Mouse (Mus musculus): Measurements from ENCODE around the gene Pip5k1a. TPM values are rescaled to one million over a fixed set of nuclear protein-coding genes. Genes with fewer than 3 reads are reported as not detected.
"Not testable (repeated sequence)": the region's sequence is repeated elsewhere in the genome, so short reads cannot be mapped to it uniquely, and the experiment has no call there.

The Pip5k1a gene
- total RNA-seq, 2 experiments from 2014 or later: 64.1 to 71.0 TPM

DNA sequence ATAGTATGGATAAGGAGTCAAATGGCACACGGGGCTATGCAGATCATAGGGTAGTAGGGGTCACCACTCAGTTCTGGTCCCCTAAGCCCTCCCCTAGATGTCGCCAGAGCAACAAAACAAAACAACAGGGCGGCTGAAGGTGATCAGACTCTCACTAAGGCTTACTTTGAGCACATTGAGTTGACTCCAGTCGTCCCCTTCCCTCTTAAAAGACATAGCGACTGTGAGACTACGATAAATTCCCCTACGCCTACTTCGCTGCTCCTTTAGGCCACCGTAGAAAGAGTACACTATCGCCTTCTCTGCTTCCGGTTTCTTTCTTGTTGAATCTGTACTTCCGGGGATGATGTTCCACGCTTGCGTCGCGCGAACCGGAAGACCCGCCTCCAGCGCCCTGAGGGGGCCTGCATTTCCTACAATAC, 27.0 kb upstream of the Pip5k1a start, which contains the start of the genes Scnm1 and Lysmd1:
Scnm1 (minus strand) TSS at position 332 of the 422 bp plus-strand sequence.
Lysmd1 (plus strand) TSS at position 409 of the 422 bp plus-strand sequence.
- Histone ChIP-seq H3K27ac (peak within 1 kb of the TSS; percentile 91), H3K4me3 (peak within 1 kb of the TSS; percentile 63)
- peak; percentile 54 for TF ChIP-seq CTCF (conservative IDR thresholded peaks at IDR 0.05)
- DNase-seq (ENCODE audit: low spot score in 2 of 2): peak; percentile 92 to 96

GRCm38 (mm10) chr3:95133176-95133575, 26.4 kb upstream of the Pip5k1a start:
- no peak for DNase-seq (ENCODE audit: low spot score in 2 of 2)
- TF ChIP-seq CTCF (conservative IDR thresholded peaks at IDR 0.05): no peak
- H3K4me3 ChIP-seq: peak overlapping the region; percentile 63
- peak overlapping the region; percentile 91 for H3K27ac ChIP-seq

DNA sequence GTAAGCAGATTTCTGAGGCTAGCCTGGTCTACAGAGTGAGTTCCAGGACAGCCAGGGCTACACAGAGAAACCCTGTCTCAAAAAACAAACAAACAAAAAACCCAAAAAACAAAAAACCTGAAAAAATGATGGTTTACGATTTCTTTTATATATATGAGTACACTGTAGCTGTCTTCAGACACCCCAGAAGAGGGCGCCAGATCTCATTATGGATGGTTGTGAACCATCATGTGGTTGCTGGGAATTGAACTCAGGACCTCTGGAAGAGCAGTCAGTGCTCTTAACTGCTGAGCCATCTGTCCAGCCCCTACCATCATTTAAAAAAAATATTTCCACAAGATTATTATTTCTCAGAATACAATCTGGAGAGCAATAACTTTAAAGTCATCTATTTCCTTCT, 25.7 kb upstream of the Pip5k1a start:
- not testable (repeated sequence) for H3K27ac ChIP-seq; DNase-seq (ENCODE audit: low spot score in 2 of 2); H3K4me3 ChIP-seq
- TF ChIP-seq CTCF (conservative IDR thresholded peaks at IDR 0.05): peak; percentile 65

DNA sequence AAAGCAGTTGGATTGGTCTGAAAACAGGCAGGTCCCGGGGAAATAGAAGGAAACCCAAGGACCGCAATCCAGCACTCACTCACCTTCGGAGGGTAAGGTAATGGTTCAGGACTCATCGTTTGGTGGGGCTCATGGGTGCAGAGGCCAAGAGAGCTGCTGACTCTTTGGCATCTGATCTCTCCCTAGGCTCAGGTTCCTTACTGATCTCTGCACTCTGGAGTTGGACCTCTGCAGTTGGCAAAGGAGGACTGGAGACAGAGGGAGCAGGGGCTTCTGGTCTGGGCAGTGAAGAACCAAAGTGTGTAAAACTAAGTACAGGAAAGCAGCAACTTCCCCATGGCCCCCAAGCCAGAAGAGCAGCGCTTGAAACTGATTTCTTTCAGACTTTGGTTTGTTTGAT, 23.4 kb upstream of the Pip5k1a start:
- Histone ChIP-seq H3K27ac (no peak overlapping the region), H3K4me3 (no peak overlapping the region)
- no peak for DNase-seq (ENCODE audit: low spot score in 2 of 2)
- TF ChIP-seq CTCF (conservative IDR thresholded peaks at IDR 0.05): no peak

DNA sequence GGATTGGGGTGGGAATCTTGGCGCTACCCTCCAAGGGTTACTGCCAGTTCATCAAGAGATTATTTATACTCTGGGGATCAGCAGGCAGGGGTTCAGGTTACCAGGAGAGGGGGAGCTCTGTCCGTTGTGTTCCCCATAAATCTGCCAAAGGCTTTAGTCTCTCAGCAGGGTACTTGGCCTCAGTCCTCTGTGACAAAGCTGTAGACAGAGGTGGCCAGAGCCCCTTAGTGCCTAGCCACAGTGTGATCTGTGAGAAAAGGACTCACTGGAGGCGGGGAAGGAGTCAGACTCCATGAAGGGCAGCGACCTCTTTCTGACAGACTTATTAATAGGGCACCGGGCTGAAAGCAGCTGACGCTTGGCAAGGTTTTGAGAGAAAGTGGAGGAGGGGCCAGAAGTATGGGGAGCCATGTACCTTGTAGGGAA, 22.5 kb upstream of the Pip5k1a start:
- no peak for TF ChIP-seq CTCF (conservative IDR thresholded peaks at IDR 0.05)
- DNase-seq (ENCODE audit: low spot score in 2 of 2): no peak
- Histone ChIP-seq H3K27ac (no peak overlapping the region), H3K4me3 (no peak overlapping the region)

DNA sequence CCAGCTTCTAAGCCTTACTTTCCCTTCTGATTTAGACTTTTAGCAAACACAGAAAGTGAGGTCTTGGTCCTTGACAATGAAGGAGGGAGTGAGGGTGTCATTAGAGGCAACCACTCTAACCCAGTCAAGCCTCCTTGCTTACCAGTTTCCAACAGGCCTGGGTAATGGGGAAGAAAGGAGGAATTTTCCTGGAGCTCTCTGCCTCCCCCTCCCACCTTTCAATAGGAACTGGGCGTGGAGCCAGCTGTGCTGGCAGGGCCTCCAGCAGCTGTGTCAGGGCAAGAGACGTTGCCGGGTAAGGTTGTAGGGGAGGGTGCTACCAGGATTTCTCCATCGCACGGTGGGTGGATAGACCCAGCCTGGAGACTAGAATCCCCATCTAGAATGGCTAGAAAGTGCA, 18.2 kb upstream of the Pip5k1a start:
- peak in 1 of 2 experiments; percentile 42 for DNase-seq (ENCODE audit: low spot score in 2 of 2)
- H3K4me3 ChIP-seq: no peak overlapping the region
- peak overlapping the region; percentile 21; the same call in 1 of the 2 replicates for H3K27ac ChIP-seq
- no peak for TF ChIP-seq CTCF (conservative IDR thresholded peaks at IDR 0.05)

- Histone ChIP-seq H3K27ac (peak within 1 kb of the TSS; percentile 21; the same call in 1 of the 2 replicates), H3K4me3 (no peak within 1 kb of the TSS)
- peak; percentile 74 for TF ChIP-seq CTCF (conservative IDR thresholded peaks at IDR 0.05)
- DNase-seq (ENCODE audit: low spot score in 2 of 2): no peak
Observed at GRCm38 (mm10) chr3:95124246-95124645, 17.5 kb upstream of the Pip5k1a start, which contains the start of gene Tmod4. Gene Tmod4, plus strand, starts transcription at chr3:95124476.

GRCm38 (mm10) chr3:95121580-95121979, 14.8 kb upstream of the Pip5k1a start:
- no peak overlapping the region for H3K4me3 ChIP-seq
- DNase-seq (ENCODE audit: low spot score in 2 of 2): no peak
- no peak for TF ChIP-seq CTCF (conservative IDR thresholded peaks at IDR 0.05)
- no peak overlapping the region for H3K27ac ChIP-seq

- TF ChIP-seq CTCF (conservative IDR thresholded peaks at IDR 0.05): no peak
- H3K4me3 ChIP-seq: no peak overlapping the region
- H3K27ac ChIP-seq: no peak overlapping the region
- no peak for DNase-seq (ENCODE audit: low spot score in 2 of 2)
Observed at GRCm38 (mm10) chr3:95117751-95118150, 11.0 kb upstream of the Pip5k1a start.

DNA sequence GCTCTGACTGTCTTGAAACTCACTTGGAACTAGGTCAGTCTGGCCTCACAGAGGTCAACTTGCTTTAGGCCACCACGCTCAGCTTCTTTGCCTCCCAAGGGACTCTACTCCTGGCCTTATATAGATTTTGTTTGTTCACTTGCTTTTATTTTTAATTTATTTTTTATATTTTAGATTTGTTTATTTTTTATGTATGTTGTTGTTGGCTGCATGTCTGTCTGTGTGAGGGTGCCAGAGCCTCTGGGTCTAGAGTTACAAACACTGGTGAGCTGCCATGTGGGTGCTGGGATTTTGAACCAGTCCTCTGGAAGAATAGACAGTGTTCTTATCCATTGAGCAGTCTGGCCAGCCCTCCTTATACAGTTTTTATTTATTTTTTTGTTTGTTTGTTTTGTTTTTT, 6.0 kb upstream of the Pip5k1a start:
- Histone ChIP-seq H3K4me3 (no peak overlapping the region), H3K27ac (no peak overlapping the region)
- no peak for DNase-seq (ENCODE audit: low spot score in 2 of 2)
- TF ChIP-seq CTCF (conservative IDR thresholded peaks at IDR 0.05): no peak

DNA sequence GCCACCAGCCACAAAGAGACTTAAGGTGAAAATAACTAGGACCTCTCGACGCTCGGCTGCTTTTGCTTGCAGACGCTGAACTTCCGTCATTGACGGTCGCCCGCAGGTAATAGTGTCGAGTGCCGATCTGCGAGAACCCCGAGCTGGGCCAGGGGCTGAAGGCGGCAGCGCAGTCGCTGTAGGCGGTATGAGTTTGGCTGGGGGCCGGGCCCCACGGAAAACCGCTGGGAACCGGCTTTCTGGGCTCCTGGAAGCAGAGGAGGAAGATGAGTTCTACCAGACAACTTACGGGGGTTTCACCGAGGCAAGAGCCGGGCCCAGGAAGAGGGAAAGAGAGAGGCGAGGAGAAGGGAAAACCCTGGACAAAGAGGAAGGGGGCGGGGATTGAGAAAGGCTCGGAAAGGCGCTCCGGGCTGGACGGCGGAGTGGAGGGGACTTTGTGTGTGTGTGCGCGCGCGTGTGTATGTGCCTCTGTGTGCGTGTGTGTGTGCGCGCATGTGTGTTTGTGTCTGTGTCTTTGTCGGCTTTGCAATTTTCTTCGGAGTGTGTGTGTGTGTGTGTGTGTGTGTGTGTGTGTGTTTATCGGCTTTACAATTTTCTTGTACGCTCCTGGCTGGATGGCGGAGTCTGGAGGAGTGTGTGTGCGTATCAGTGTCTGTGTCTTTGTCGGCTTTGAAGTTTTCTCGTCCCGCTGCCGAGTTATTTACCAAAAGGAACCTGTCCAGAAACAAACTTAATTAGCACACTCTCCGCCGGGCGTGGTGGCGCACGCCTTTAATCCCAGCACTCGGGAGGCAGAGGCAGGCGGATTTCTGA, 4.4 kb upstream of the Pip5k1a start, which contains the start of gene Vps72:
Vps72 (plus strand) TSS at position 112 of the 816 bp plus-strand sequence.
- TF ChIP-seq CTCF (conservative IDR thresholded peaks at IDR 0.05): no peak
- peak; percentile 86 to 91 for DNase-seq (ENCODE audit: low spot score in 2 of 2)
- Histone ChIP-seq H3K4me3 (peak within 1 kb of the TSS; percentile 86), H3K27ac (peak within 1 kb of the TSS; percentile 92)

DNA sequence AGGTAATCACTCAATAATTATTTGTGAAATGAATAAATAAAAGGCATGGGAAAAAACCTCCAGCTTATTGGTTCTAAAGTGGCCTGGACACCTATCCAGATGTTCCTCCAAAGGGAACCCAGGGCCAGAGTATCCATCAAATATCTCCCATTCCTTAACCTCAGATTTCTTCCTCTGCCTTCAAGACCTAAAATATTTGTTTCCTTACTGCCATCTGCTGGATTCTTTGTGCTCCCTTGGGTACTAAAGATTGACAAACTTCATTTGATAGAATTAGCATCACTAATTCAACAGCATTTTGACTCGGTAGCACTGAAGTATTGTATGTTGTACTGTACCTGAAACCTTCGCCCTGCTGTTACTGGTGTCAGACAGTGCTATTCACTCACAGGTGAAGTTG, 1.2 kb upstream of the Pip5k1a start:
- no peak overlapping the region for H3K27ac ChIP-seq
- H3K4me3 ChIP-seq: no peak overlapping the region
- no peak for DNase-seq (ENCODE audit: low spot score in 2 of 2)
- TF ChIP-seq CTCF (conservative IDR thresholded peaks at IDR 0.05): peak; percentile 73

GRCm38 (mm10) chr3:95107308-95107707, 578 bp upstream of the Pip5k1a start:
- not testable (repeated sequence) for DNase-seq (ENCODE audit: low spot score in 2 of 2)
- peak overlapping the region; percentile 81 for H3K27ac ChIP-seq
- H3K4me3 ChIP-seq: peak overlapping the region; percentile 88

All from layer of hippocampus, adult 2 months (tissue).